ENCODE assay signal across 25 mouse cellular contexts in the genomic region with DNA sequence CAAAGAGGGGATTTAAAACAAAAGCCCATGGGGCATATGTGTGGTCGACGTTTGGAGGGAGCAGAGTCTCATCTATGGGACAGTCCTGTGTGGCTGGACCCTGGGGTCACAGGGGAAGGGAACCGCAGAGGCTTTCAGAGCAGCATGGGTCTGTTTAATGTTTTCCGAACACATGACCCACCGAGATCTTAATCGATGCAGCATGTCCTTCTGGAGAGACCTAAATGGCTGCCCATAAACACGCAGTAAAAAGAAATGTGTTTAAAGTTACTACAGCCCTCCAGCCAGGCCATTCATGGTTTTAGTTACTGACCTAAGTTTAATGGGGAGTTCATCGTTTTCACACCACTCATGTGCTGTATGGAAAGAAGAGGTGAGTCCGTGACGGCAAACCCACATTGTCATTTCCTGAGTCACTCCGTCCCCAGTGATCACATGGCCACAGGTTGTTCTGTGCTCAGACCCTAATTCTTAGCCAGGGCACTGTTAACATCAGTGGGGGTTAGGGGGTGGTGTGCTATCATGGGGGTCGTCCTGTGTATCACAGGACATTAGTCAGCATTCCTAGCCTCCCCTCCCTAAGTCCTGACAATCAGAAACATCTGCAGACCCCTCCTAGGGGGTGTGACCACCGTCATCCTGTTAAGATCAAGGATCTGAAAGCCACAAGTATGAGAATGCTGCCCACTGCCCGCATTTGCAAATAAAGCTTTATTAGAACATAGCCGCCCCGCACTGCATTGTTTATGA.
DNase-seq lines count a peak whose midpoint lies in the region; ATAC-seq and TF ChIP-seq lines count a peak whose summit lies in the region.
"Had no signal": no experiment of that assay in that cellular context is flagged by ENCODE, and none has a peak within 500 bp of the region (broad histone marks: within the 10 kb centered on the region; RNA-seq: fewer than 3 reads in every experiment).

No protein-coding gene starts in this region.

- H3K9me3 ChIP-seq in forebrain, embryonic 10.5 days: no peaks in the 10 kb centered on the region
- H3K9me3 ChIP-seq in forebrain, postnatal 0 days (ENCODE audit: low read length): no peaks in the 10 kb centered on the region
- H3K9me3 ChIP-seq in limb, embryonic 14.5 days (ENCODE audit: control insufficient read depth, low read length): no peaks in the 10 kb centered on the region
- H3K9me3 ChIP-seq: hindbrain, embryonic 12.5 days; limb, embryonic 15.5 days; liver, embryonic 15.5 days; lung, embryonic 15.5 days; megakaryocyte, embryonic 14.5 days; midbrain, embryonic 13.5 days had no signal

- no peak overlapping the region for H3K9ac ChIP-seq in forebrain, postnatal 0 days
- no peak overlapping the region for H3K9ac ChIP-seq in limb, embryonic 14.5 days (ENCODE audit: low read depth, low read length, severe bottlenecking)
- H3K9ac ChIP-seq: hindbrain, embryonic 12.5 days; limb, embryonic 15.5 days; liver, embryonic 15.5 days; lung, embryonic 15.5 days; midbrain, embryonic 13.5 days had no signal

- no peak for ATAC-seq in forebrain, postnatal 0 days
- peak; percentile 54 for ATAC-seq in limb, embryonic 14.5 days (ENCODE audit: low FRiP score, low read depth)
- ATAC-seq: forebrain, embryonic 14.5 days; midbrain, embryonic 13.5 days had no signal

- H3K27ac ChIP-seq in forebrain, embryonic 10.5 days: 0 out of 2 replicates have a peak overlapping the region, but pooled peaks have one; percentile 35
- no peak overlapping the region for H3K27ac ChIP-seq in forebrain, postnatal 0 days (ENCODE audit: low read depth, low read length)
- no peak overlapping the region for H3K27ac ChIP-seq in limb, embryonic 14.5 days (replicated peaks; ENCODE audit: low read depth, low read length)
- H3K27ac ChIP-seq: heart, adult 2 months; hindbrain, embryonic 12.5 days; limb, embryonic 15.5 days; liver, embryonic 15.5 days; lung, embryonic 15.5 days; midbrain, embryonic 13.5 days had no signal

- TF ChIP-seq CTCF in forebrain, postnatal 0 days (IDR thresholded peaks at IDR 0.05; ENCODE audit: low read depth): no peak

- no peaks in the 10 kb centered on the region for H3K36me3 ChIP-seq in forebrain, embryonic 10.5 days (replicated peaks)
- no peaks in the 10 kb centered on the region for H3K36me3 ChIP-seq in forebrain, postnatal 0 days (ENCODE audit: insufficient read depth)
- no peaks in the 10 kb centered on the region for H3K36me3 ChIP-seq in limb, embryonic 14.5 days (ENCODE audit: control insufficient read depth, insufficient read depth, low read length)
- H3K36me3 ChIP-seq: hindbrain, embryonic 12.5 days; limb, embryonic 15.5 days; liver, embryonic 15.5 days; lung, embryonic 15.5 days; midbrain, embryonic 13.5 days had no signal

- no peak overlapping the region for H3K4me3 ChIP-seq in forebrain, embryonic 10.5 days
- no peak overlapping the region for H3K4me3 ChIP-seq in forebrain, postnatal 0 days (ENCODE audit: low read depth, low read length)
- H3K4me3 ChIP-seq in limb, embryonic 14.5 days (replicated peaks; ENCODE audit: low read length): no peak overlapping the region
- H3K4me3 ChIP-seq: heart, adult 2 months; hindbrain, embryonic 12.5 days; limb, embryonic 15.5 days; liver, embryonic 15.5 days; lung, embryonic 15.5 days; megakaryocyte, embryonic 14.5 days; midbrain, embryonic 13.5 days had no signal

- no peak overlapping the region for H3K4me2 ChIP-seq in forebrain, postnatal 0 days (ENCODE audit: low read depth)
- H3K4me2 ChIP-seq in limb, embryonic 14.5 days (replicated peaks; ENCODE audit: low read depth, low read length, severe bottlenecking): no peak overlapping the region
- H3K4me2 ChIP-seq: hindbrain, embryonic 12.5 days; limb, embryonic 15.5 days; liver, embryonic 15.5 days; lung, embryonic 15.5 days; midbrain, embryonic 13.5 days had no signal

- 77% methylated on average over 16 of the region's 16 CpGs for WGBS in forebrain, embryonic 10.5 days
- WGBS in forebrain, postnatal 0 days: 85% methylated on average over 16 of the region's 16 CpGs
- WGBS in limb, embryonic 14.5 days: 21% methylated on average over 16 of the region's 16 CpGs

- peak; percentile 19 for DNase-seq in forebrain, embryonic 10.5 days (ENCODE audit: extremely low spot score, low spot score)
- no peak for DNase-seq in forebrain, postnatal 0 days
- peak; percentile 9 for DNase-seq in embryo, embryonic 11.5 days (ENCODE audit: low read depth, low spot score)
- peak; percentile 84 for DNase-seq in forelimb bud, embryonic 11.5 days (ENCODE audit: low read depth, low spot score)
- DNase-seq in limb, embryonic 14.5 days (ENCODE audit: low spot score): peak; percentile 74
- DNase-seq in layer of hippocampus, adult 9-11 months: no peak
- DNase-seq in urinary bladder, postnatal 10 days (ENCODE audit: low spot score): no peak
- DNase-seq in cerebellum, adult 9-11 months: no peak
- DNase-seq: adrenal gland, postnatal 25 days; cerebellum, postnatal 10 days; gastrocnemius, postnatal 25 days; heart, adult 2 months; kidney, adult 11 months; kidney, postnatal 14 days; lung, postnatal 36 days; retina, postnatal 1 day; right cerebral cortex, postnatal 25 days; thymus, postnatal 25 days had no signal

- no peaks in the 10 kb centered on the region for H3K27me3 ChIP-seq in forebrain, embryonic 10.5 days (ENCODE audit: poor library complexity, severe bottlenecking)
- H3K27me3 ChIP-seq in forebrain, postnatal 0 days (ENCODE audit: insufficient read depth, low read length): no peaks in the 10 kb centered on the region
- peaks cover 26% of the 10 kb centered on the region; the same call in 1 of the 2 replicates for H3K27me3 ChIP-seq in limb, embryonic 14.5 days (ENCODE audit: control insufficient read depth, insufficient read depth, low read length)
- H3K27me3 ChIP-seq: hindbrain, embryonic 12.5 days; liver, embryonic 15.5 days; lung, embryonic 15.5 days; midbrain, embryonic 13.5 days had no signal

- H3K4me1 ChIP-seq in forebrain, embryonic 10.5 days: peaks cover 40% of the 10 kb centered on the region
- no peaks in the 10 kb centered on the region for H3K4me1 ChIP-seq in forebrain, postnatal 0 days (ENCODE audit: insufficient read depth)
- peaks cover 10% of the 10 kb centered on the region for H3K4me1 ChIP-seq in limb, embryonic 14.5 days (ENCODE audit: control insufficient read depth, insufficient read depth, low read length)
- H3K4me1 ChIP-seq: liver, embryonic 15.5 days; megakaryocyte, embryonic 14.5 days; midbrain, embryonic 13.5 days had no signal

- TF ChIP-seq POLR2A in limb, embryonic 14.5 days (IDR thresholded peaks at IDR 0.05; ENCODE audit: borderline replicate concordance, extremely low read depth, insufficient read depth, insufficient read length): no peak

Comparison
In these comparisons a context has a peak if more than half of its experiments do, and no peak if none do; other contexts are left out.
1. DNase-seq: peak in forebrain, embryonic 10.5 days (single experiment), embryo, embryonic 11.5 days (single experiment), forelimb bud, embryonic 11.5 days (single experiment) and limb, embryonic 14.5 days (single experiment); none in forebrain, postnatal 0 days (single experiment), layer of hippocampus, adult 9-11 months (single experiment), urinary bladder, postnatal 10 days (single experiment) and cerebellum, adult 9-11 months (single experiment).